Comparison of ENCODE assay signal across 8 mouse cellular contexts in the genomic region with DNA sequence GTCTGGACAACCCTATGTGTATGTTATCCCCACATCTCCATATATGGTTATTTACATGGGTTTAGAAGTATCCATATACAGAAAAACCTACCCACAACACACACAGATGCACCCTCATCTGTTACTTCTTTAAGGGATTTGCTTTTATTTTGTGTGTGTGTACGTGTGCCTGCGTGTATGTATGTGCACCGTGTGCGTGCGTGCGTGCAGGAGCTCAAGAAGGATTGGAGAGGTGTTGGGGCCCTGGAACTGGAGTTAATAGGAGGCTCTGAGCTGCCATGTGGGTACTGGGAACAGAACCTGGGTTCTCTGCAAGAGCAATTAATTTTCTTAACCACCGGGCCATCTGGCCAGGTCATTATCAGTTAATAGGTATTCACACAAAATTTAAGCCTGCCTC. TPM values are rescaled to one million over a fixed set of nuclear protein-coding genes. Genes with fewer than 3 reads are reported as not detected.
DNase-seq lines count a peak whose midpoint lies in the region; ATAC-seq and TF ChIP-seq lines count a peak whose summit lies in the region.

No protein-coding gene starts in this region.

- H3K36me3 ChIP-seq in kidney, postnatal 0 days (ENCODE audit: insufficient read depth, low read length): peaks cover 7% of the 10 kb centered on the region; the same call in 1 of the 2 replicates
- peaks cover 39% of the 10 kb centered on the region for H3K36me3 ChIP-seq in embryonic facial prominence, embryonic 10.5 days (replicated peaks)
- 0 out of 2 replicates have a peak, but pooled peaks cover 3% of the 10 kb centered on the region for H3K36me3 ChIP-seq in hindbrain, embryonic 16.5 days (ENCODE audit: control insufficient read depth, insufficient read depth, low read length)
- peaks cover 6% of the 10 kb centered on the region for H3K36me3 ChIP-seq in midbrain, postnatal 0 days (ENCODE audit: insufficient read depth, low read length)

- no peak for ATAC-seq in kidney, postnatal 0 days (replicated peaks; ENCODE audit: low FRiP score, low read depth)
- ATAC-seq in hindbrain, embryonic 16.5 days: no peak
- ATAC-seq in midbrain, postnatal 0 days (ENCODE audit: low FRiP score): no peak
- ATAC-seq in granulocyte monocyte progenitor cell, adult 5-6 weeks (replicated peaks; ENCODE audit: poor library complexity, severe bottlenecking): no peak

- H3K27me3 ChIP-seq in kidney, postnatal 0 days (ENCODE audit: insufficient read depth, low read length): no peaks in the 10 kb centered on the region
- no peaks in the 10 kb centered on the region for H3K27me3 ChIP-seq in embryonic facial prominence, embryonic 10.5 days (replicated peaks; ENCODE audit: low read depth, poor library complexity, severe bottlenecking)
- no peaks in the 10 kb centered on the region for H3K27me3 ChIP-seq in hindbrain, embryonic 16.5 days (replicated peaks; ENCODE audit: control insufficient read depth, insufficient read depth, low read length)
- H3K27me3 ChIP-seq in midbrain, postnatal 0 days (ENCODE audit: insufficient read depth, low read length): no peaks in the 10 kb centered on the region

- TF ChIP-seq CTCF in kidney, postnatal 0 days (IDR thresholded peaks at IDR 0.05; ENCODE audit: low read depth): no peak
- no peak for TF ChIP-seq CTCF in midbrain, postnatal 0 days (IDR thresholded peaks at IDR 0.05)

- H3K9me3 ChIP-seq in kidney, postnatal 0 days (replicated peaks; ENCODE audit: low read length): no peaks in the 10 kb centered on the region
- no peaks in the 10 kb centered on the region for H3K9me3 ChIP-seq in embryonic facial prominence, embryonic 10.5 days
- no peaks in the 10 kb centered on the region for H3K9me3 ChIP-seq in hindbrain, embryonic 16.5 days (ENCODE audit: control insufficient read depth, low read length)
- no peaks in the 10 kb centered on the region for H3K9me3 ChIP-seq in midbrain, postnatal 0 days (ENCODE audit: low read length)

- no peaks in the 10 kb centered on the region; the same call in 1 of the 2 replicates for H3K4me1 ChIP-seq in kidney, postnatal 0 days (replicated peaks; ENCODE audit: insufficient read depth, low read length)
- H3K4me1 ChIP-seq in embryonic facial prominence, embryonic 10.5 days: peaks cover 18% of the 10 kb centered on the region
- H3K4me1 ChIP-seq in hindbrain, embryonic 16.5 days (ENCODE audit: control insufficient read depth, insufficient read depth, low read depth, low read length): peaks cover 12% of the 10 kb centered on the region
- peaks cover 4% of the 10 kb centered on the region for H3K4me1 ChIP-seq in midbrain, postnatal 0 days (ENCODE audit: insufficient read depth, low read length)

- no peak for DNase-seq in kidney, postnatal 0 days (ENCODE audit: low spot score)
- DNase-seq in kidney, postnatal 10 days: no peak
- DNase-seq in embryonic facial prominence, embryonic 10.5 days (ENCODE audit: low spot score): no peak
- DNase-seq in midbrain, postnatal 0 days (ENCODE audit: low spot score): no peak
- no peak for DNase-seq in urinary bladder, postnatal 10 days (ENCODE audit: low spot score)
- no peak for DNase-seq in right cerebral cortex, postnatal 36 days (ENCODE audit: low spot score in 2 of 2)

- peak overlapping the region; percentile 61 for H3K4me3 ChIP-seq in kidney, postnatal 0 days (replicated peaks; ENCODE audit: low read depth, low read length)
- H3K4me3 ChIP-seq in embryonic facial prominence, embryonic 10.5 days: peak overlapping the region; percentile 82
- H3K4me3 ChIP-seq in hindbrain, embryonic 16.5 days (ENCODE audit: low read length): peak overlapping the region; percentile 66
- peak overlapping the region; percentile 54 for H3K4me3 ChIP-seq in midbrain, postnatal 0 days (ENCODE audit: low read depth, low read length)

- H3K9ac ChIP-seq in kidney, postnatal 0 days (ENCODE audit: low read depth, low read length): peak overlapping the region; percentile 80; the same call in 1 of the 2 replicates
- H3K9ac ChIP-seq in hindbrain, embryonic 16.5 days (ENCODE audit: low read depth, low read length): peak overlapping the region; percentile 24; the same call in 1 of the 2 replicates
- H3K9ac ChIP-seq in midbrain, postnatal 0 days (replicated peaks; ENCODE audit: low read length, poor library complexity, severe bottlenecking): peak overlapping the region; percentile 65

- 62% methylated on average over 7 of the region's 7 CpGs for WGBS in kidney, postnatal 0 days
- WGBS in embryonic facial prominence, embryonic 10.5 days: 83% methylated on average over 7 of the region's 7 CpGs
- WGBS in hindbrain, embryonic 16.5 days: 75% methylated on average over 7 of the region's 7 CpGs
- WGBS in midbrain, postnatal 0 days: 79% methylated on average over 7 of the region's 7 CpGs

- peak overlapping the region; percentile 46 for H3K4me2 ChIP-seq in kidney, postnatal 0 days (ENCODE audit: low read length)
- peak overlapping the region; percentile 79 for H3K4me2 ChIP-seq in hindbrain, embryonic 16.5 days (ENCODE audit: low read length)
- H3K4me2 ChIP-seq in midbrain, postnatal 0 days (ENCODE audit: low read depth, low read length, poor library complexity, severe bottlenecking): peak overlapping the region; percentile 64

- H3K27ac ChIP-seq in kidney, postnatal 0 days: no peak overlapping the region
- H3K27ac ChIP-seq in embryonic facial prominence, embryonic 10.5 days (replicated peaks): peak overlapping the region; percentile 89
- H3K27ac ChIP-seq in hindbrain, embryonic 16.5 days (ENCODE audit: low read depth, low read length): no peak overlapping the region
- H3K27ac ChIP-seq in midbrain, postnatal 0 days (ENCODE audit: low read depth, low read length): no peak overlapping the region

RNA-seq across cellular contexts. Expression of gene Mrps21, which starts 0.7 kb away (rescaled TPM):
- 461 and 494 TPM in 2 replicates for polyA plus RNA-seq in kidney, postnatal 0 days (2015; fragmentation: Nextera tagmentation; extraction: Ambion mirVana)
- 374 and 377 TPM in 2 replicates for polyA plus RNA-seq in embryonic facial prominence, embryonic 10.5 days (2016; fragmentation: Nextera tagmentation; extraction: Ambion mirVana)
- 251 and 276 TPM in 2 replicates for polyA plus RNA-seq in hindbrain, embryonic 16.5 days (2015; fragmentation: Nextera tagmentation; extraction: Ambion mirVana)
- 82.9 and 88.3 TPM in 2 replicates for total RNA-seq in midbrain, postnatal 0 days (2014; rRNA removed)
- polyA plus RNA-seq in midbrain, postnatal 0 days (2015; fragmentation: Nextera tagmentation; extraction: Ambion mirVana): 241 TPM in 2 replicates
- 186 and 187 TPM in 2 replicates for total RNA-seq in granulocyte monocyte progenitor cell, adult 5-6 weeks (2014; fragmentation: Nextera tagmentation)
- 342 and 431 TPM in 2 replicates for total RNA-seq in granulocyte monocyte progenitor cell, adult 5-6 weeks (2017)

RNA-seq across cellular contexts. Expression of gene Ciart, which starts 10.0 kb away (rescaled TPM):
- polyA plus RNA-seq in kidney, postnatal 0 days (2015; fragmentation: Nextera tagmentation; extraction: Ambion mirVana): 1.1 and 1.2 TPM in 2 replicates
- polyA plus RNA-seq in embryonic facial prominence, embryonic 10.5 days (2016; fragmentation: Nextera tagmentation; extraction: Ambion mirVana): 11.5 and 13.4 TPM in 2 replicates
- 5.1 and 6.1 TPM in 2 replicates for polyA plus RNA-seq in hindbrain, embryonic 16.5 days (2015; fragmentation: Nextera tagmentation; extraction: Ambion mirVana)
- 4.2 and 5.2 TPM in 2 replicates for total RNA-seq in midbrain, postnatal 0 days (2014; rRNA removed)
- 9.3 and 12.6 TPM in 2 replicates for polyA plus RNA-seq in midbrain, postnatal 0 days (2015; fragmentation: Nextera tagmentation; extraction: Ambion mirVana)
- 2.6 and 4.6 TPM in 2 replicates for total RNA-seq in granulocyte monocyte progenitor cell, adult 5-6 weeks (2014; fragmentation: Nextera tagmentation)
- total RNA-seq in granulocyte monocyte progenitor cell, adult 5-6 weeks (2017): 0.90 and 4.0 TPM in 2 replicates

RNA-seq across cellular contexts. Expression of gene Prpf3, which starts 16.4 kb away (rescaled TPM):
- 30.1 and 31.2 TPM in 2 replicates for polyA plus RNA-seq in kidney, postnatal 0 days (2015; fragmentation: Nextera tagmentation; extraction: Ambion mirVana)
- polyA plus RNA-seq in embryonic facial prominence, embryonic 10.5 days (2016; fragmentation: Nextera tagmentation; extraction: Ambion mirVana): 74.5 and 75.6 TPM in 2 replicates
- polyA plus RNA-seq in hindbrain, embryonic 16.5 days (2015; fragmentation: Nextera tagmentation; extraction: Ambion mirVana): 30.8 and 35.6 TPM in 2 replicates
- total RNA-seq in midbrain, postnatal 0 days (2014; rRNA removed): 9.3 and 11.0 TPM in 2 replicates
- polyA plus RNA-seq in midbrain, postnatal 0 days (2015; fragmentation: Nextera tagmentation; extraction: Ambion mirVana): 24.0 and 26.9 TPM in 2 replicates
- total RNA-seq in granulocyte monocyte progenitor cell, adult 5-6 weeks (2014; fragmentation: Nextera tagmentation): 49.6 and 60.8 TPM in 2 replicates
- total RNA-seq in granulocyte monocyte progenitor cell, adult 5-6 weeks (2017): 35.9 and 45.7 TPM in 2 replicates

RNA-seq across cellular contexts. Expression of gene BC028528, which starts 19.8 kb away (rescaled TPM):
- polyA plus RNA-seq in kidney, postnatal 0 days (2015; fragmentation: Nextera tagmentation; extraction: Ambion mirVana): 24.0 and 27.1 TPM in 2 replicates
- 7.6 and 10.2 TPM in 2 replicates for polyA plus RNA-seq in embryonic facial prominence, embryonic 10.5 days (2016; fragmentation: Nextera tagmentation; extraction: Ambion mirVana)
- polyA plus RNA-seq in hindbrain, embryonic 16.5 days (2015; fragmentation: Nextera tagmentation; extraction: Ambion mirVana): 17.2 and 21.4 TPM in 2 replicates
- total RNA-seq in midbrain, postnatal 0 days (2014; rRNA removed): 6.5 and 27.7 TPM in 2 replicates
- polyA plus RNA-seq in midbrain, postnatal 0 days (2015; fragmentation: Nextera tagmentation; extraction: Ambion mirVana): 14.6 and 18.8 TPM in 2 replicates
- total RNA-seq in granulocyte monocyte progenitor cell, adult 5-6 weeks (2014; fragmentation: Nextera tagmentation): 36.7 and 51.1 TPM in 2 replicates
- total RNA-seq in granulocyte monocyte progenitor cell, adult 5-6 weeks (2017): 57.2 and 65.2 TPM in 2 replicates

RNA-seq across cellular contexts. Expression of gene Aph1a, which starts 21.7 kb away (rescaled TPM):
- polyA plus RNA-seq in kidney, postnatal 0 days (2015; fragmentation: Nextera tagmentation; extraction: Ambion mirVana): 48.7 and 55.5 TPM in 2 replicates
- 33.4 and 36.1 TPM in 2 replicates for polyA plus RNA-seq in embryonic facial prominence, embryonic 10.5 days (2016; fragmentation: Nextera tagmentation; extraction: Ambion mirVana)
- 30.1 and 31.8 TPM in 2 replicates for polyA plus RNA-seq in hindbrain, embryonic 16.5 days (2015; fragmentation: Nextera tagmentation; extraction: Ambion mirVana)
- 67.5 and 71.6 TPM in 2 replicates for total RNA-seq in midbrain, postnatal 0 days (2014; rRNA removed)
- 39.0 and 45.2 TPM in 2 replicates for polyA plus RNA-seq in midbrain, postnatal 0 days (2015; fragmentation: Nextera tagmentation; extraction: Ambion mirVana)
- total RNA-seq in granulocyte monocyte progenitor cell, adult 5-6 weeks (2014; fragmentation: Nextera tagmentation): 67.0 and 69.0 TPM in 2 replicates
- 31.8 and 42.8 TPM in 2 replicates for total RNA-seq in granulocyte monocyte progenitor cell, adult 5-6 weeks (2017)

Comparison
In these comparisons a context has a peak if more than half of its experiments do, and no peak if none do; other contexts are left out.
1. H3K9ac ChIP-seq: peak in every context shown above with its lines; median percentile 80 in kidney, postnatal 0 days; 65 in midbrain, postnatal 0 days; 24 in hindbrain, embryonic 16.5 days.